Mouse (Mus musculus) intestine, postnatal 0 days (tissue): ENCODE results near the gene Ces3b. TPM values are rescaled to one million over a fixed set of nuclear protein-coding genes. Genes with fewer than 3 reads are reported as not detected.
A peak's percentile ranks its signal among the peaks of the same experiment; 100 is the strongest.

ENCODE experiments used
- ATAC-seq: fragments of 200-750 bp; cut with Nextera tagmentation; 2 replicates; pipeline ENCODE4 v1.8.0; 2017; ENCODE audit warnings: mild to moderate bottlenecking, moderate TSS enrichment, moderate library complexity
- H3K27ac ChIP-seq: fragments of 300-500 bp; sonication (generic); 2 replicates; pipeline ENCODE4 v1.5.1; 2014; ENCODE audit warnings: mild to moderate bottlenecking, low read depth, low read length, moderate library complexity
- H3K27me3 ChIP-seq: fragments of 300-500 bp; sonication (generic); replicated peaks from 2 replicates; pipeline ENCODE4 v1.6.1; 2014; ENCODE audit warnings: low read length, mixed read lengths; ENCODE audit not compliant: control insufficient read depth, insufficient read depth
- H3K36me3 ChIP-seq: fragments of 300-500 bp; sonication (generic); 2 replicates; pipeline ENCODE4 v1.6.1; 2014; ENCODE audit warnings: mild to moderate bottlenecking, moderate library complexity; ENCODE audit not compliant: control insufficient read depth, insufficient read depth
- H3K4me1 ChIP-seq: fragments of 300-500 bp; sonication (generic); replicated peaks from 2 replicates; pipeline ENCODE4 v1.6.1; 2014; ENCODE audit warnings: antibody characterized with exemption, low read length, mixed read lengths; ENCODE audit not compliant: control insufficient read depth, insufficient read depth
- H3K4me2 ChIP-seq: fragments of 300-500 bp; sonication (generic); replicated peaks from 2 replicates; pipeline ENCODE4 v1.6.1; 2014; ENCODE audit warnings: low read depth, mild to moderate bottlenecking, moderate library complexity
- H3K4me3 ChIP-seq: fragments of 300-500 bp; sonication (generic); 2 replicates; pipeline ENCODE4 v1.5.1; 2014; ENCODE audit warnings: low read depth, low read length
- H3K9ac ChIP-seq: fragments of 300-500 bp; sonication (generic); 2 replicates; pipeline ENCODE4 v1.6.1; 2014; ENCODE audit warnings: mild to moderate bottlenecking, low read depth, low read length
- H3K9me3 ChIP-seq: fragments of 300-500 bp; sonication (generic); 2 replicates; pipeline ENCODE4 v1.6.1; 2016; ENCODE audit warnings: mixed run types; ENCODE audit not compliant: control insufficient read depth
- CTCF ChIP-seq: sonication (generic); IDR thresholded peaks from 2 replicates; pipeline ENCODE4 v1.5.1; 2016; ENCODE audit warnings: low read depth, mild to moderate bottlenecking, control low read depth, antibody characterized with exemption, moderate library complexity
- WGBS: fragments of 180-500 bp; shearing (Covaris S2); extraction: QIAGEN DNeasy Blood & Tissue Kit; methylation state at CpG from one replicate; pipeline ENCODE4 v1.1.7; 2014; 5-methylcytosine and 5-hydroxymethylcytosine counted together
- polyA plus RNA-seq: library from polyadenylated mRNA; unstranded; fragments of >200 nt; fragmentation: Nextera tagmentation; extraction: Ambion mirVana; gene quantifications from 2 replicates; pipeline ENCODE4 v1.2.1, GENCODE M21; 2015

Gene Ces3b
- polyA plus RNA-seq, 1 experiment from 2014 or later = not detected

DNA sequence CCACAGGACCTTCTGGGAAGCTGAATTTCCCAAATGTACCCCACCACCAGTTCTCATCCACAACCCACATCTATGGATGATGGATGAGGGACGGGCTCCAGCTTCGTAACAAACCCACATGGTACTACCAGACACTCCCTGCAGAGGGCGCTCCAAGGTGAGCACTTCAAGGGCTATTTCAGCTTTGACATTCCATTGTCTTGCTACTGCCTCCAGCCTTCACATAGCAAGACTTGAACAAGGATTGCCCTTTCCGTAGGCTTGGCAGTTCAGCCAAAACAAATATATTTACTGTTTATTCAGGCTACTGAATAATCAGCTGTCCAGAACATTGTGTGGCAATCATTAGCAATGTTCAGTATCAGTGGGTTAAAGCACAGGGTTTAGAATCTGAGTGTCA, 54.9 kb downstream of the Ces3b start:
- H3K4me3 ChIP-seq = no peak overlapping the region
- no peak overlapping the region for H3K4me2 ChIP-seq
- no peak overlapping the region for H3K27ac ChIP-seq
- H3K4me1 ChIP-seq = no peaks in the 10 kb centered on the region
- H3K9ac ChIP-seq = no peak overlapping the region
- H3K27me3 ChIP-seq = no peaks in the 10 kb centered on the region
- TF ChIP-seq CTCF = peak; percentile 90
- WGBS = 17% methylated on average over 4 of the region's 4 CpGs
- no peaks in the 10 kb centered on the region for H3K9me3 ChIP-seq
- H3K36me3 ChIP-seq = no peaks in the 10 kb centered on the region
- no peak for ATAC-seq

GRCm38 (mm10) chr8:105142395-105142794, 58.8 kb downstream of the Ces3b start:
- no peaks in the 10 kb centered on the region for H3K36me3 ChIP-seq
- H3K27ac ChIP-seq = no peak overlapping the region
- no peaks in the 10 kb centered on the region for H3K4me1 ChIP-seq
- no peaks in the 10 kb centered on the region for H3K27me3 ChIP-seq
- TF ChIP-seq CTCF = 0 out of 2 replicates have a peak, but pooled peaks have one; percentile 7
- no peak overlapping the region for H3K4me3 ChIP-seq
- peak overlapping the region; percentile 48 for H3K4me2 ChIP-seq
- no peaks in the 10 kb centered on the region for H3K9me3 ChIP-seq
- 27% methylated on average over 19 of the region's 19 CpGs for WGBS
- no peak overlapping the region for H3K9ac ChIP-seq
- ATAC-seq = no peak

Other genes with a start within 250 kb of the Ces3b start
- 6.1 and 7.2 TPM in 2 replicates for gene Ces2c, start 236.7 kb upstream of the Ces3b start, polyA plus RNA-seq
- 161 and 172 TPM in 2 replicates for gene Ces2e, start 157.5 kb upstream of the Ces3b start, polyA plus RNA-seq
- gene Ces2f, start 136.4 kb upstream of the Ces3b start, polyA plus RNA-seq = not detected in 2 replicates
- gene Ces2g, start 122.0 kb upstream of the Ces3b start, polyA plus RNA-seq = 1.1 and 1.2 TPM in 2 replicates
- gene Ces2h, start 82.9 kb upstream of the Ces3b start, polyA plus RNA-seq = not detected in 2 replicates
- gene Ces3a, start 35.2 kb upstream of the Ces3b start, polyA plus RNA-seq = 0.08 TPM in 1 of 2 replicates, not detected in the other
- not detected in 2 replicates for gene Ces4a, start 48.0 kb downstream of the Ces3b start, polyA plus RNA-seq
- gene Cbfb, start 86.9 kb downstream of the Ces3b start, polyA plus RNA-seq = 18.9 and 21.8 TPM in 2 replicates
- 14.3 and 14.8 TPM in 2 replicates for gene D230025D16Rik, start 141.4 kb downstream of the Ces3b start, polyA plus RNA-seq
- gene B3gnt9, start 171.4 kb downstream of the Ces3b start, polyA plus RNA-seq = 7.1 and 8.1 TPM in 2 replicates
- 50.6 TPM in 2 replicates for gene Tradd, start 180.9 kb downstream of the Ces3b start, polyA plus RNA-seq
- 6.0 and 6.2 TPM in 2 replicates for gene Fbxl8, start 180.9 kb downstream of the Ces3b start, polyA plus RNA-seq
- gene Hsf4, start 186.0 kb downstream of the Ces3b start, polyA plus RNA-seq = 0.27 and 0.48 TPM in 2 replicates
- gene Nol3, start 192.4 kb downstream of the Ces3b start, polyA plus RNA-seq = 0.76 and 0.90 TPM in 2 replicates
- 1.5 and 1.7 TPM in 2 replicates for gene 4931428F04Rik, start 206.1 kb downstream of the Ces3b start, polyA plus RNA-seq
- 2.5 and 3.1 TPM in 2 replicates for gene Exoc3l, start 212.3 kb downstream of the Ces3b start, polyA plus RNA-seq
- 36.6 and 42.0 TPM in 2 replicates for gene E2f4, start 213.9 kb downstream of the Ces3b start, polyA plus RNA-seq
- gene Elmo3, start 221.8 kb downstream of the Ces3b start, polyA plus RNA-seq = 34.2 TPM in 2 replicates
- 3.8 and 3.9 TPM in 2 replicates for gene Lrrc29, start 242.5 kb downstream of the Ces3b start, polyA plus RNA-seq
- 167 and 184 TPM in 2 replicates for gene Tmem208, start 242.6 kb downstream of the Ces3b start, polyA plus RNA-seq